Mouse (Mus musculus): Measurements from ENCODE around the gene Pard3.

Pard3 gene

GRCm38 (mm10) chr8:127229325-127230232 is 165.9 kb downstream of the Pard3 start:
- in situ Hi-C loops (cut with MboI, MseI): no loop called here

DNA sequence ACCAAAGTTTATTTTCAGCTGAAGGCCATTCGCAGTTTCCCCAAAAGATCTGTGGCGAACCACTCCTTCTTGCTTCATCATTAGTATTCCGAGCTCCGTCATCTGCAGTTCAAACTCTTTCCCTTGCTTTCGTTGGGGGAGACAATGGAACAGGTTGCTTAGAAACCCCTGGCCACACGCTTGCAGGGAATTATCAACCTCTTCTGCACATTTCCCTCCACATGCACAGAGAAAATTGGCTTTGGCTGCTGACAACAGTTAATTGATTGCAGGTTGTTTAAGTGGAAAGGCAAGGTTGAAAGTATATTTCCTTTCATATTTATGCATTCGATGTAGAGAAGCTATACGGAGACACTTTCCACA is 166.5 kb downstream of the Pard3 start:
- in situ Hi-C loops (cut with MboI, MseI): no loop called here

DNA sequence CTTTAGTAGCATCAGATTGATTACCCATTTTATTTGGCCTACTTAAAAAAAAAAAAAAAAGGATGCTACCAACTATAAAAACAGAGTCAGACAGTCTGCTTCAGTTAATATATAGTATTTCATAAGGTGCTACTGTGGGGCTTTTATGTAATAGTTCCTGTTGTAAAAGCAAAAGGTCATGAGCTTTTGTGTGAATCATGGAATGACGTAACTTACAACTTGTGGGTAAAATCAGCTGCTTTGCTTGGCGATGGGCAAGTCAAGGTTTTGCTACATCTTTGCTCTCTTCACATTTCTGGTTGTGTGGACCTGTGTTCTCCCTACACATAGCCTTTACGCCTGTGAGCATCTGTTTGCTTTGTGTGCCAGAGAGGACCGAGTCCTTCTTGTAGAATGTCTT is 179.7 kb downstream of the Pard3 start:
- in situ Hi-C loops (cut with MboI, MseI): no loop called here

GRCm38 (mm10) chr8:127243841-127244240 is 180.1 kb downstream of the Pard3 start:
- in situ Hi-C loops (cut with MboI, MseI): no loop called here

DNA sequence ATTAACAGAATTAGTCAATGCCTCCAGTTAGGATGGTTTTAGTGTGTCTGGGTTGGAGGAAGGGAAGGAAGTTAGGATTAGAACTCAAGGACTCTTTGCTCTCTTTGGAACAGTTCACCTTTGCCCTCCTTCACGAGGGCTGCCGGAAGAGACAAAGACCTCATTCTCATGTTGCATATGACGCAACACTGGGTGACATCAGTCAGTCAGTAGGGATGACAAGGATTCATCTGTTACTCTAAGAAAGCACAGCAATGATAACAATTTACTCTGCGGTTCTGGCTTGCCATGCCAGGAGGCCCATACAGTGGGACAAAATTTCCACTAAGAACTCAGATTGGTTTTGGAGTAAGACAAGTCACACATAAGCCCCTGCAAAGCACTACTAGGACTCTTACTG is 187.1 kb downstream of the Pard3 start:
- in situ Hi-C loops (cut with MboI, MseI): no loop called here

GRCm38 (mm10) chr8:127251476-127251875 is 187.8 kb downstream of the Pard3 start:
- in situ Hi-C loops (cut with MboI, MseI): no loop called here

DNA sequence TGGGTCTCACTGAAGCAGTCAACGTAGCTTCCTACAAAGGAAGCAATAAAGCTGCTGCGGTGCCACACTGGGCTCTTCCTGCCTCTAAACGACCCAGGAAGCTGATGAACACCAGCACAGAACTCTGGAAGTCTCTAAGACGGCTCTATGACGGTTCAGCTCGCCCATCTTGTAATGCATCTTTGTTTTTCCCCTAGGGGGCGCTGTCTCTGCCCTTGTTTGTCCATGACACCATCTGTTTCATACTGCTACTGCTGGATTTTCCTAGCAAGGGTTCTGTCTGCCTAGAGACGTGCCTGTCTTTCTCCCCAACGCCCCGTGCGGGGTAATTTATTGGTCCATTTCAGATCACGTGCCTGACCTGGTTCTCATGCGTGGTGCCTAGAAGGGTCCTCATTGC is 188.3 kb downstream of the Pard3 start:
- in situ Hi-C loops (cut with MboI, MseI): no loop called here

DNA sequence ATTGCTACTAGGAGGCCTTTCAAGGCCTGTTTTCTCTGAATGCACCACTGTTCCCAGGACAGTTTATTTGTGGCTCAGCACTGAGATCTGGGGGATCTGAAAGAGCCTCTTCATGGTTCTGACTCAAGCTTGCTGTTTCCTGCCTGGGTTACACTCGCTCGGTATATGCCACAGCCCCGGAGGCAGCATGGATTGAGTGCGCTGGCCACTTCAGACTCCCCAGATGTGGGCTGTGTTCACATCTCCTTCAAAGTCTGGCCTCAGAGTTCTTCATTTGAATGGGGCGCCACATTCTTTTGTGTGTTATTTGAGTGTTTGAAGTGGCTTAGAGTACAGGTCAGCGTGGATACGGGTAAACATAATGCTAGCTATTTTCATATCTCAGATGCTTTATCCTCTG is 190.9 kb downstream of the Pard3 start:
- in situ Hi-C loops (cut with MboI, MseI): no loop called here

GRCm38 (mm10) chr8:127257086-127257485 is 193.4 kb downstream of the Pard3 start:
- in situ Hi-C loops (cut with MboI, MseI): no loop called here

GRCm38 (mm10) chr8:127261051-127261450 is 197.4 kb downstream of the Pard3 start:
- in situ Hi-C loops (cut with MboI, MseI): no loop called here

- in situ Hi-C loops (cut with MboI, MseI): no loop called here
Measured at GRCm38 (mm10) chr8:127262026-127262425, 198.3 kb downstream of the Pard3 start.

- in situ Hi-C loops (cut with MboI, MseI): no loop called here
Measured at GRCm38 (mm10) chr8:127262436-127262835, 198.7 kb downstream of the Pard3 start.

- in situ Hi-C loops (cut with MboI, MseI): no loop called here
Measured at GRCm38 (mm10) chr8:127262926-127263325, 199.2 kb downstream of the Pard3 start.

DNA sequence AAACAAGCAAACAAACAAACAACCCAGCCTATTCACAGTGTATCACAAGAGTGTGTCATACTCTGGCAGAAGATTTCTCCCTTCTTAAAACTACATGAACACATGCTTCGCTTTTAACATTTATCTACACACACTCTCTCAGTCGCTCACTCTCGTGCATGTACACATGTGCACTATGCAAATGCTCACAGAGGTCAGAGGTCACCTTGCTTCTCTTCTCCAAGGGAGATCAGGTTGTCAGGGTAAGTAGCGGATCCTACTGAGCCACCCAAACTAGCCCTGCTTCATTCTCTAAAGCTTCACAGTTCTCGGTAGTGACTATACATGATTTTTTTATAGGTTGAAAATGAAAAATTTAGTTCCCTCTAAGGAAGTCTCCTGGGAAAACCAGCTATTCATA is 199.8 kb downstream of the Pard3 start:
- in situ Hi-C loops (cut with MboI, MseI): no loop called here

- in situ Hi-C loops (cut with MboI, MseI): no loop called here
Measured at GRCm38 (mm10) chr8:127264691-127265470, 201.2 kb downstream of the Pard3 start.

DNA sequence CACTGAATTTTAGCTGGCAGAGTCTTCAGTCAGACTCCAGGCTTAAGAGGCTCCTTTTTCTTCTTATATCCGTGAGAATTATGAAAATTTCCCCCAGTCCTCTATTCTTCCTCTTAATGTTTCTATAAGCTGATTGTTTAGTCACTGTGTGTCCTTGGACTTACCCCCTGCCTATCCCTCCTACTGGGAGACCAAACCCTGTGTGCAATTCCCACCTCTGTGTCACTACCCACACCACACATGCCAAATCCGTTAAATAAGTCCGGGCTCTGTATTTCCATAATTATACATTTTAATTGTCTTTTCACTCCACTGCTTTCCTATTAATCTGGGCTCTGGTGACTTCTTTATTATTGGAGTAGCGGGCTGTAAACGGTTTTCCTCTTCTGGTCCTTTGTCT is 203.1 kb downstream of the Pard3 start:
- in situ Hi-C loops (cut with MboI, MseI): no loop called here

DNA sequence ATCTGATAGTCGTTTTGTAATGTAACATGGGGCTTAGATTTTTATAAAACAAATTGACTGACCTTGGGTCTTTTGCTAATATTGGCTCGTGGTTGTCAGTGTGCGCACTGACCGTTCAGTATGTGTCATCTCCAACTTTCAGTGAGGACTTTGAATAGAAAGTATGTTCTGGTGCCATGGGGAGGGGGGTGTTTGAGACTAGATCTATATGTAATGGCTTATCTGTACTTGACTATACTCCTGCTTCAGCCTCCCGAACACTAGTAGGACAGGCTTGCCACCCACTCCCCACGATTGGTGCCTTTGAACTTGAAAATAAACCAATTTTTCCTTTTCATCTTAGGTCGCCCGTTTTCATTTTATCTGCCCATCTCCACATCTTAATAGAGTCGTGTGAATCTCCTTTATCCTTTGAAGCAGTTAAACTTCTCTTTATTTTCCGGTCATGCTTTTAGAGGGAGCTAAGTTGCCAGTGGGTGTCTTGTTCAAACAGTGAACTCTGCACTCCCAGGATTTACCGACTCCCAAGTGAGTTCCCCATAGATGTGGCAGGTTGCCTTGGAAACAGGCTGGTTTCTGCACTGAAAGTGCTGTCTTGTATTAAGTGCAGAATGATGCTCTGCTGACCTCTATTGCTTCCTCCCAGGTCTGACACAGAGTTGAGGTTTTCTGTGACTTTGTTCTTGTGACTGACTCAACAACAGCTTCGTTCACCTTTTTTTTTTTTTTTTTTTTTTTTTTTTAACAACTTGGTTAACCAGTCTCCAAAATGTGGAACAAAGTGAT is 204.7 kb downstream of the Pard3 start:
- in situ Hi-C loops (cut with MboI, MseI): no loop called here

- in situ Hi-C loops (cut with MboI, MseI): no loop called here
Measured at GRCm38 (mm10) chr8:127269082-127269747, 205.5 kb downstream of the Pard3 start.

- in situ Hi-C loops (cut with MboI, MseI): no loop called here
Measured at GRCm38 (mm10) chr8:127271186-127271585, 207.5 kb downstream of the Pard3 start.

DNA sequence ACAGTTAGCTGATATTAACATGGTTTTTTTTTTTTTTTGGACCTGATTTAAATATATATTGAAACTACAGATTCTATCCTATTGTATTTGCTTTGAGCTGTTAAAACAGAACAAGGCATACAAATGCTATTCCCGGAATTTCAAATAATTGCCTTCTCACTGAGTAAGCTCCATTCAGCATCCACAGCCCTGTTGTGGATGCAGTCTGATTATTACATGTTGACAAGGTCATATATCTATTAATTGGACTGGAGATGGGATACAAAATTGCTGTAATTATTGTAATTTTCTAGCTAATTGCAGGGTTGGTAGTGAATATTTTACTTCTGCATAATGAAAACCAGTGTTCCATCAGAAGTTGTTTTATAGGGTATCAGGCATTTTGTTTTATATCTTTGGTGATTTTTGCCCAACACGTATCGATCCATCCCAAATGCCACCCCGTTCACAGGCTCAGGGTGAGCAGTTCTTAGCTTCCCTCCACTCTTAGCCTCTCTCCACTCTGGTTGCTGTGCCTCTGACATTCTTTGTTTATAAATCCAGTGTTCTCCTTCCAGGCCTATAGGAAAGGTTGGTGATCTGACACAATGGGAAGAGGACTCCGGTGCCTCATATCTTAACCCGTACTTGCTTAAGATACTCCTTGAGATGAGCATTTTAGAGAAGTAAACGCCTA is 216.7 kb downstream of the Pard3 start:
- in situ Hi-C loops (cut with MboI, MseI): no loop called here

GRCm38 (mm10) chr8:127281035-127281434 is 217.3 kb downstream of the Pard3 start:
- in situ Hi-C loops (cut with MboI, MseI): no loop called here
